Mouse (Mus musculus) brown adipose tissue, adult 24 weeks (tissue): ENCODE results near the gene Rdh8. TPM values are rescaled to one million over a fixed set of nuclear protein-coding genes. Genes with fewer than 3 reads are reported as not detected.

Experiments used
- H3K27ac ChIP-seq: fragments of 200-500 bp; replicated peaks from 2 replicates; pipeline ENCODE4 v1.5.1; 2012; ENCODE audit warnings: low read depth, mild to moderate bottlenecking, low read length
- H3K4me1 ChIP-seq: fragments of 200-500 bp; 2 replicates; pipeline ENCODE4 v1.6.1; 2012; ENCODE audit warnings: low read length, mixed read lengths; ENCODE audit not compliant: control insufficient read depth, insufficient read depth, insufficient read length
- H3K4me3 ChIP-seq: fragments of 200-500 bp; 2 replicates; pipeline ENCODE4 v1.5.1; 2012; ENCODE audit warnings: low read depth, mild to moderate bottlenecking, low read length, moderate library complexity; ENCODE audit not compliant: insufficient read depth
- polyA plus RNA-seq: library from polyadenylated mRNA; stranded (reverse); fragments of >200 nt; gene quantifications from 2 replicates; pipeline ENCODE4 v1.2.4, GENCODE M21; 2012; ENCODE audit not compliant: missing spikeins, insufficient read depth, insufficient read length

Gene Rdh8
- not detected in 2 replicates for polyA plus RNA-seq

GRCm38 (mm10) chr9:20818236-20818635 lies at the start of gene Rdh8:
Rdh8 (plus strand) TSS chr9:20818503.
- Histone ChIP-seq H3K4me1 (peaks cover 3% of the 10 kb centered on the region), H3K27ac (no peak within 1 kb of the TSS), H3K4me3 (no peak within 1 kb of the TSS)

- H3K27ac ChIP-seq = no peak overlapping the region
- no peaks in the 10 kb centered on the region; the same call in 1 of the 2 replicates for H3K4me1 ChIP-seq
- no peak overlapping the region for H3K4me3 ChIP-seq
Measured at GRCm38 (mm10) chr9:20781286-20781685, 37.0 kb upstream of the Rdh8 start.

- Histone ChIP-seq H3K4me3 (no peak overlapping the region), H3K4me1 (no peaks in the 10 kb centered on the region; the same call in 1 of the 2 replicates), H3K27ac (no peak overlapping the region)
Measured at GRCm38 (mm10) chr9:20785055-20785454, 33.2 kb upstream of the Rdh8 start.

- Histone ChIP-seq H3K4me3 (no peak overlapping the region), H3K27ac (no peak overlapping the region), H3K4me1 (no peaks in the 10 kb centered on the region; the same call in 1 of the 2 replicates)
Measured at GRCm38 (mm10) chr9:20787992-20788391, 30.3 kb upstream of the Rdh8 start.

GRCm38 (mm10) chr9:20789651-20790050 lies 28.7 kb upstream of the Rdh8 start:
- Histone ChIP-seq H3K4me1 (no peaks in the 10 kb centered on the region; the same call in 1 of the 2 replicates), H3K27ac (no peak overlapping the region), H3K4me3 (no peak overlapping the region)

- H3K4me3 ChIP-seq = no peak overlapping the region
- H3K4me1 ChIP-seq = no peaks in the 10 kb centered on the region; the same call in 1 of the 2 replicates
- no peak overlapping the region for H3K27ac ChIP-seq
Measured at GRCm38 (mm10) chr9:20790345-20790744, 28.0 kb upstream of the Rdh8 start.

- no peaks in the 10 kb centered on the region; the same call in 1 of the 2 replicates for H3K4me1 ChIP-seq
- H3K4me3 ChIP-seq = no peak overlapping the region
- no peak overlapping the region for H3K27ac ChIP-seq
Measured at GRCm38 (mm10) chr9:20794108-20794806, 24.0 kb upstream of the Rdh8 start.

- no peak overlapping the region for H3K4me3 ChIP-seq
- no peak overlapping the region for H3K27ac ChIP-seq
- no peaks in the 10 kb centered on the region for H3K4me1 ChIP-seq
Measured at GRCm38 (mm10) chr9:20804266-20805158, 13.8 kb upstream of the Rdh8 start.

- Histone ChIP-seq H3K4me1 (no peaks in the 10 kb centered on the region), H3K27ac (no peak overlapping the region)
Measured at GRCm38 (mm10) chr9:20805159-20805495, 13.2 kb upstream of the Rdh8 start.

GRCm38 (mm10) chr9:20805706-20806105 lies 12.6 kb upstream of the Rdh8 start:
- H3K4me3 ChIP-seq = no peak overlapping the region
- H3K4me1 ChIP-seq = no peaks in the 10 kb centered on the region
- no peak overlapping the region for H3K27ac ChIP-seq

More at GRCm38 (mm10) chr9:20805159-20805495, 13.2 kb upstream of the Rdh8 start:
- no peak overlapping the region for H3K4me3 ChIP-seq

GRCm38 (mm10) chr9:20810271-20810670 lies 8.0 kb upstream of the Rdh8 start:
- H3K4me3 ChIP-seq = no peak overlapping the region

GRCm38 (mm10) chr9:20810773-20811172 lies 7.5 kb upstream of the Rdh8 start:
- H3K4me1 ChIP-seq = peaks cover 12% of the 10 kb centered on the region
- H3K27ac ChIP-seq = no peak overlapping the region
- no peak overlapping the region for H3K4me3 ChIP-seq

More at GRCm38 (mm10) chr9:20810271-20810670, 8.0 kb upstream of the Rdh8 start:
- peaks cover 12% of the 10 kb centered on the region for H3K4me1 ChIP-seq
- H3K27ac ChIP-seq = no peak overlapping the region

- Histone ChIP-seq H3K4me3 (no peak overlapping the region), H3K4me1 (peaks cover 12% of the 10 kb centered on the region), H3K27ac (0 out of 2 replicates have a peak overlapping the region, but pooled peaks have one; percentile 12)
Measured at GRCm38 (mm10) chr9:20812537-20813271, 5.6 kb upstream of the Rdh8 start.

GRCm38 (mm10) chr9:20814521-20815272 lies 3.6 kb upstream of the Rdh8 start, which contains the start of gene Col5a3:
Col5a3 (minus strand) TSS chr9:20815067.
- H3K4me1 ChIP-seq = peaks cover 12% of the 10 kb centered on the region
- 0 out of 2 replicates have a peak within 1 kb of the TSS, but pooled peaks have one; percentile 7 for H3K27ac ChIP-seq
- peak within 1 kb of the TSS; percentile 51 for H3K4me3 ChIP-seq
